Mouse (Mus musculus): ENCODE data around the gene Pprc1.

DNA sequence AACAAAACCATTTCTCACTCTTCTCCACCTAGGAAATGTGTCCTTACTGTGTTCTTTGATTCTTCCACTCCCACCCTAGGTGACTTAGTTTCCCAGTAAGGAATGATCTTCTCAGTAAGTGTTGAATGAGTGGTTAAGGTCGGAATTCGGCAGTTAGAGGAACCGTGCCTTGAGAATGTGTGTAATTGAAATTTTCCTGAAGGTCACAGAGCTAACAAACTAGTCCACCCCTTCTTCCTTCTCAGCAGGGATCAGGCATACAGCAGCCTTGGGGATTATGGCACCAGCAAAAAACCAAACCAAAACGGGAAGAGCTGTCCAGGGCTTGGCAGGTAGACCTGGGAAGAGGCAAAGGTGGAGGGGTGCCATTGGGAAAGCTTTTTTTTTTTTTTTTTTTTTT, 4.4 kb downstream of the Pprc1 start:
- TF ChIP-seq CTCF (IDR thresholded peaks at IDR 0.05; ENCODE audit: extremely low read depth, insufficient read length, insufficient replicate concordance, low read depth, low read length), result no peak
- no peak for TF ChIP-seq POLR2A (IDR thresholded peaks at IDR 0.05; ENCODE audit: low read depth, low read length)
